Mouse (Mus musculus): ENCODE data around the gene Prkar1b.

DNA sequence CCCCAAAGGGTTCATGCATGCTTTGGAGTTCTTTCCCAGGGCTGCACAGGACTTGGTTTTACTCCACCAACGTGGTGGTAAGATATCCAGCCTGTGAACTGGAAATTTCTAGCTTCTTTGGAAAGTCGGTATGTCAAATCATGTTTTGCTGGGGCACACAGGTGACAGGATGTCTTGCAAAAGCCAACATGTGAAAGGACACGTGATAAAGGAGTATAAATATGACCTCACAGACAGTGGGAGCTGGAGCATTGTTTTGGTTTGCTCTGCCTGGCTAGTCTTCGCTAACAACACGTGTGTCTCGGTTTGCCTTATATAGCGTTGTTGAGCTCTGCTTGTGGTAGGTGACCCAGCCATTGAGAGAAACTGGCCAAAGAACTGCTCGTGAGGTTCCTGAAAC, 15.3 kb downstream of the Prkar1b start:
- TF ChIP-seq GATA1 (IDR thresholded peaks at IDR 0.05; ENCODE audit: borderline replicate concordance, low read length) (no peak), FLI1 (IDR thresholded peaks at IDR 0.05; ENCODE audit: low read length) (no peak)
